Mouse (Mus musculus): ENCODE data around the gene Ercc6.

- TF ChIP-seq CTCF (IDR thresholded peaks at IDR 0.05; ENCODE audit: low read depth, low read length) (no peak), POLR2AphosphoS5 (IDR thresholded peaks at IDR 0.05; ENCODE audit: insufficient replicate concordance, low read depth, low read length) (no peak), GATA1 (IDR thresholded peaks at IDR 0.05; ENCODE audit: borderline replicate concordance, low read length) (no peak), TAL1 (conservative IDR thresholded peaks at IDR 0.05; ENCODE audit: low read depth, low read length) (no peak), GATA2 (IDR thresholded peaks at IDR 0.05; ENCODE audit: borderline replicate concordance, low read depth, low read length) (no peak)
These were observed 86.8 kb downstream of the Ercc6 start for GRCm38 (mm10) chr14:32600110-32600509.

Data from G1E (cell line).